Mouse (Mus musculus): ENCODE results near the gene Ntrk2.

- no peak for TF ChIP-seq CTCF (IDR thresholded peaks at IDR 0.05; ENCODE audit: extremely low read depth, insufficient read depth, low read length)
- TF ChIP-seq POLR2A (IDR thresholded peaks at IDR 0.05; ENCODE audit: extremely low read depth, insufficient read depth, low read length) = no peak
Observed at GRCm38 (mm10) chr13:59057886-59058285, 251.5 kb downstream of the Ntrk2 start.
